Mouse (Mus musculus) adrenal gland, postnatal 0 days (tissue): ENCODE results near the gene Wfdc6b. TPM values are rescaled to one million over a fixed set of nuclear protein-coding genes. Genes with fewer than 3 reads are reported as not detected.

Source experiments
- polyA plus RNA-seq: library from polyadenylated mRNA; unstranded; fragments of >200 nt; fragmentation: Nextera tagmentation; extraction: Ambion mirVana; gene quantifications from 2 replicates; pipeline ENCODE4 v1.2.1, GENCODE M21; 2015

Gene Wfdc6b
- not detected in 2 replicates for polyA plus RNA-seq

GRCm38 (mm10) chr2:164613471-164613870 is at the start of gene Wfdc6b, which contains the start of gene Wfdc8:
TSS of gene Wfdc6b (plus strand) at chr2:164613522.
TSS of gene Wfdc8 (minus strand) at chr2:164613626.

GRCm38 (mm10) chr2:164573359-164573758 is 40.0 kb upstream of the Wfdc6b start, which contains the start of gene Spint3:
TSS of gene Spint3 (minus strand) at chr2:164573459.

GRCm38 (mm10) chr2:164585025-164585725 is 28.1 kb upstream of the Wfdc6b start, which contains the start of gene Wfdc6a:
TSS of gene Wfdc6a (minus strand) at chr2:164585447.

GRCm38 (mm10) chr2:164593494-164593893 is 19.8 kb upstream of the Wfdc6b start, which contains the start of gene Eppin:
TSS of gene Eppin (minus strand) at chr2:164593594.

GRCm38 (mm10) chr2:164638696-164639095 is 25.4 kb downstream of the Wfdc6b start, which contains the start of gene Wfdc16:
TSS of gene Wfdc16 (minus strand) at chr2:164638796.

GRCm38 (mm10) chr2:164655858-164656257 is 42.5 kb downstream of the Wfdc6b start, which contains the start of gene Wfdc10:
TSS of gene Wfdc10 (plus strand) at chr2:164656046.

GRCm38 (mm10) chr2:164656483-164656882 is 43.2 kb downstream of the Wfdc6b start, which contains the start of gene Wfdc9:
TSS of gene Wfdc9 (minus strand) at chr2:164656583.

Other genes with a start within 250 kb of the Wfdc6b start
- gene Slpi, start 224.4 kb upstream of the Wfdc6b start, polyA plus RNA-seq, result 86.2 and 166 TPM in 2 replicates
- gene Rbpjl, start 210.4 kb upstream of the Wfdc6b start, polyA plus RNA-seq, result 0.21 and 0.22 TPM in 2 replicates
- 3.6 and 5.5 TPM in 2 replicates for gene Matn4, start 208.4 kb upstream of the Wfdc6b start, polyA plus RNA-seq
- gene Sdc4, start 169.6 kb upstream of the Wfdc6b start, polyA plus RNA-seq, result 50.7 and 62.6 TPM in 2 replicates
- gene Sys1, start 156.6 kb upstream of the Wfdc6b start, polyA plus RNA-seq, result 49.8 and 57.1 TPM in 2 replicates
- 16.1 and 24.0 TPM in 2 replicates for gene Gm20458, start 152.6 kb upstream of the Wfdc6b start, polyA plus RNA-seq
- not detected in 2 replicates for gene Trp53tg5, start 139.8 kb upstream of the Wfdc6b start, polyA plus RNA-seq
- gene Dbndd2, start 127.4 kb upstream of the Wfdc6b start, polyA plus RNA-seq, result 7.4 and 25.1 TPM in 2 replicates
- gene Pigt, start 116.0 kb upstream of the Wfdc6b start, polyA plus RNA-seq, result 60.4 and 73.4 TPM in 2 replicates
- gene Wfdc2, start 51.1 kb upstream of the Wfdc6b start, polyA plus RNA-seq, result 3.7 and 24.5 TPM in 2 replicates
- gene Spint3, start 40.1 kb upstream of the Wfdc6b start, polyA plus RNA-seq, result not detected in 2 replicates
- 2.2 TPM in 2 replicates for gene Wfdc6a, start 28.1 kb upstream of the Wfdc6b start, polyA plus RNA-seq
- gene Eppin, start 19.9 kb upstream of the Wfdc6b start, polyA plus RNA-seq, result 0.18 TPM in 1 of 2 replicates, not detected in the other
- gene Wfdc8, start 104 bp downstream of the Wfdc6b start, polyA plus RNA-seq, result 0.26 TPM in 1 of 2 replicates, not detected in the other
- not detected in 2 replicates for gene Wfdc16, start 25.3 kb downstream of the Wfdc6b start, polyA plus RNA-seq
- 0.33 TPM in 1 of 2 replicates, not detected in the other for gene Wfdc10, start 42.5 kb downstream of the Wfdc6b start, polyA plus RNA-seq
- gene Wfdc9, start 43.1 kb downstream of the Wfdc6b start, polyA plus RNA-seq, result not detected in 2 replicates
- gene Wfdc11, start 60.6 kb downstream of the Wfdc6b start, polyA plus RNA-seq, result not detected in 2 replicates
- 0.21 and 0.61 TPM in 2 replicates for gene Wfdc13, start 71.6 kb downstream of the Wfdc6b start, polyA plus RNA-seq
- gene Spint4, start 85.0 kb downstream of the Wfdc6b start, polyA plus RNA-seq, result not detected in 2 replicates
- not detected in 2 replicates for gene Spint5, start 101.8 kb downstream of the Wfdc6b start, polyA plus RNA-seq
- 0.30 and 0.70 TPM in 2 replicates for gene Wfdc3, start 132.4 kb downstream of the Wfdc6b start, polyA plus RNA-seq
- gene Dnttip1, start 132.5 kb downstream of the Wfdc6b start, polyA plus RNA-seq, result 52.3 and 62.8 TPM in 2 replicates
- gene Ube2c, start 156.4 kb downstream of the Wfdc6b start, polyA plus RNA-seq, result 79.0 and 81.0 TPM in 2 replicates
- 19.4 and 89.9 TPM in 2 replicates for gene Tnnc2, start 166.4 kb downstream of the Wfdc6b start, polyA plus RNA-seq
- 34.8 and 51.2 TPM in 2 replicates for gene Snx21, start 172.3 kb downstream of the Wfdc6b start, polyA plus RNA-seq
- 15.9 and 18.7 TPM in 2 replicates for gene Acot8, start 191.4 kb downstream of the Wfdc6b start, polyA plus RNA-seq
- 4.1 and 4.6 TPM in 2 replicates for gene Zswim3, start 191.6 kb downstream of the Wfdc6b start, polyA plus RNA-seq
- 7.9 and 12.0 TPM in 2 replicates for gene Zswim1, start 209.2 kb downstream of the Wfdc6b start, polyA plus RNA-seq
- not detected in 2 replicates for gene Spata25, start 215.0 kb downstream of the Wfdc6b start, polyA plus RNA-seq
- 120 and 175 TPM in 2 replicates for gene Ctsa, start 219.4 kb downstream of the Wfdc6b start, polyA plus RNA-seq
- 6.9 and 7.3 TPM in 2 replicates for gene Neurl2, start 219.9 kb downstream of the Wfdc6b start, polyA plus RNA-seq
- gene Pltp, start 244.2 kb downstream of the Wfdc6b start, polyA plus RNA-seq, result 15.2 and 19.5 TPM in 2 replicates